Mouse (Mus musculus): ENCODE data around the gene Rbm19. TPM values are rescaled to one million over a fixed set of nuclear protein-coding genes. Genes with fewer than 3 reads are reported as not detected.

Rbm19 gene
- polyA plus RNA-seq, 1 experiment from 2014 or later = 31.4 TPM

DNA sequence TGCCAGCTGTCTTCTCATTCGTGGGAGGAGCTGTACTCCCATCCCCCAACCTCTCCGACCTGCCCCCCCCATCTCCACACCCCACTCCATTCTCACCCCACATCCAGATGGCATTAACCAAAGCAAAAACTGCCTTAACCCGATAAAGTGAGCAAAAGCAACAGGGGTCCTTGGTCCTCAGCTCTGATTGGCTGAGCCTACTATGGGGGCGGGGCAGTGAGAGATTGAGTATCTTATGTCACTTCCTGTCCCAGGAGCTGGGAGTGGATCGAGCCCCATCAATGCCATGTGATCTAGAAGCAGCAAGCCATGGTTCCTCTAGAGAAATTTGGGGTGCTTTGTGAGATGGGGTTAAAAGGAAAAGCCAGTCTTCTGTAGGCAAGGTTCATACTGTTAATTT lies 118.9 kb downstream of the Rbm19 start:
- H3K9me3 ChIP-seq = no peaks in the 10 kb centered on the region
- H3K36me3 ChIP-seq = no peaks in the 10 kb centered on the region
- DNase-seq (ENCODE audit: low spot score) = no peak
- WGBS = 58% methylated on average over 5 of the region's 5 CpGs
- H3K27ac ChIP-seq = no peak overlapping the region
- H3K4me3 ChIP-seq = no peak overlapping the region
- peaks cover 64% of the 10 kb centered on the region for H3K27me3 ChIP-seq (ENCODE audit: insufficient read depth, poor library complexity, severe bottlenecking)
- H3K4me1 ChIP-seq = peaks cover 8% of the 10 kb centered on the region; the same call in 1 of the 2 replicates

DNA sequence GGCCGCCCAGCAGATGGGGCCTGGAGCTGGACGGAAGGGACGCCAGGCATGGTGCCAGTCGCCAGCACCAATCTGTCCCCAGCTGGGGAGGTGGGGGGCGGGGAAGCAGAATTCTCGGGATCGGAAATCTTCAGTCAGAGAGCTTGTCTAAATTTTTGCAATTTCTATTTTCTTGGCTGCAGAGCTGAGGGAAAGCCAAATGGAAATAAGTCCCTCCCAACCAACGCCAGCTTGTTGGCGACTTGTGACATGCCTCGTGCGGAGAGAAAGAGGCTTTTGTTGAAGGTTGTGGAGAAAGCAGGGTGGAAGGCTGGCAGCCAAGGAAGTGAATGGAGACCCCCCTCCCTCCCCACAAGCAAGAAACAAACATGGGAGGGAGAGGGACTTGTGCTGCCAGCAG lies 119.3 kb downstream of the Rbm19 start:
- WGBS = 70% methylated on average over 11 of the region's 11 CpGs
- no peak overlapping the region for H3K27ac ChIP-seq
- no peak for DNase-seq (ENCODE audit: low spot score)
- H3K4me1 ChIP-seq = peaks cover 8% of the 10 kb centered on the region; the same call in 1 of the 2 replicates
- no peaks in the 10 kb centered on the region for H3K36me3 ChIP-seq
- H3K4me3 ChIP-seq = no peak overlapping the region
- no peaks in the 10 kb centered on the region for H3K9me3 ChIP-seq
- H3K27me3 ChIP-seq (ENCODE audit: insufficient read depth, poor library complexity, severe bottlenecking) = peaks cover 62% of the 10 kb centered on the region

DNA sequence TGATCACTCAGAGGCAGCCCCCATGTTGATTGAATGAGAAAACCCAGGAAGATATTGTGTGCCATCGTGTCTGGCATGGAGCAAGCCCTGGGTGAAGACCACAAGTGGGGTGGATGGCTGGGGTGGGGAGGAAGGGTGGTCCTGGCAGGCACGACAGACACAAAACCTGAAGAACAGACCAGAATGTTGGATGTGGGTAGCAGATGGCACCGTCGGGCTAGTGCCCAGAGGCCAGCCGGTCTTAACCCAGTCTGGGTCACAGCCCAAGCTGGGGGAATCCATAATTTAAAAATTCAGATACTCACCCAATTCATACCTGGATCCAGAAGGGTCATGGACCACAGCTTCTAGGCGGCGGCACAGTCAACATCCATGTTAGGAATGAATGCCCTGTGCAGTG lies 123.8 kb downstream of the Rbm19 start:
- WGBS = 85% methylated on average over 7 of the region's 7 CpGs
- H3K27me3 ChIP-seq (ENCODE audit: insufficient read depth, poor library complexity, severe bottlenecking) = peaks cover 65% of the 10 kb centered on the region
- DNase-seq (ENCODE audit: low spot score) = no peak
- no peak overlapping the region for H3K4me3 ChIP-seq
- H3K9me3 ChIP-seq = no peaks in the 10 kb centered on the region
- no peaks in the 10 kb centered on the region for H3K4me1 ChIP-seq
- no peak overlapping the region for H3K27ac ChIP-seq
- H3K36me3 ChIP-seq = no peaks in the 10 kb centered on the region

DNA sequence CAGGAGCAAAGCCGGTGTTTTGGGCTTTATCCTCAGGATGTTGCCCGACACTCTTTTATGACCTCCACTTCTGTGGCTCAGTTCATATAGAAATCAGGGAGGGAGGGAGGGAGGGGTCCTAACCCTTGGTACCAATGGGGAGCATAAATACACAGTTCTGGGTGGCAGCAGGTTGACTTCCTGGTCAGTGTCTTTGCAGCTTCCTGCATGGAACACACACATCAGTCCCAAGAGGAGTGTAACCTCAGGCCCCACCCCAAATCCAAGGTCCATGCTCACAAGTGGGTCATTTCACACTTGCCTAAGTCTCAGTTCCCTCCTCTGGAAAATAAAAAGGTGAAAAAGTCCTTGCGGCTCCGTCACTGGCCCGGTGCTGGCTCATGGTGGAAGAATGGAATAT lies 129.1 kb downstream of the Rbm19 start:
- no peaks in the 10 kb centered on the region for H3K36me3 ChIP-seq
- H3K4me3 ChIP-seq = no peak overlapping the region
- H3K27me3 ChIP-seq (ENCODE audit: insufficient read depth, poor library complexity, severe bottlenecking) = peaks cover 87% of the 10 kb centered on the region
- no peaks in the 10 kb centered on the region for H3K9me3 ChIP-seq
- DNase-seq (ENCODE audit: low spot score) = no peak
- no peaks in the 10 kb centered on the region for H3K4me1 ChIP-seq
- WGBS = 68% methylated on average over 5 of the region's 5 CpGs
- H3K27ac ChIP-seq = no peak overlapping the region

All from heart, embryonic 10.5 days (tissue).